Mouse (Mus musculus) cerebellum, adult (tissue): ENCODE results near the gene Gm7861.
"Not testable (repeated sequence)": the region's sequence is repeated elsewhere in the genome, so short reads cannot be mapped to it uniquely, and the experiment has no call there.

Experiments
- ATAC-seq: cut with Nextera tagmentation; 2 replicates; pipeline ENCODE4 v1.9.2; 2017; ENCODE audit warnings: mild to moderate bottlenecking, moderate library complexity, mixed read lengths; ENCODE audit not compliant: insufficient number of reproducible peaks, low FRiP score, low TSS enrichment

Gm7861 gene

GRCm38 (mm10) chr8:21594408-21594807 is at the start of gene Gm7861:
Gm7861 (minus strand) TSS chr8:21594508.
- ATAC-seq = not testable (repeated sequence)

GRCm38 (mm10) chr8:21617883-21618282 is 23.6 kb upstream of the Gm7861 start, which contains the start of gene Defa26:
Defa26 (plus strand) TSS chr8:21618183.
- not testable (repeated sequence) for ATAC-seq

GRCm38 (mm10) chr8:21582706-21583105 is 11.6 kb downstream of the Gm7861 start, which contains the start of gene Defa28:
Defa28 (plus strand) TSS chr8:21583006.
- ATAC-seq = not testable (repeated sequence)

- ATAC-seq = not testable (repeated sequence)
These were observed 29.2 kb downstream of the Gm7861 start, which contains the start of gene Defa37 for GRCm38 (mm10) chr8:21565086-21565485. Defa37 (plus strand) TSS chr8:21565386.
